Mouse (Mus musculus): Measurements from ENCODE around the gene Nectin1. TPM values are rescaled to one million over a fixed set of nuclear protein-coding genes. Genes with fewer than 3 reads are reported as not detected.
A peak's percentile ranks its signal among the peaks of the same experiment; 100 is the strongest.

Gene Nectin1
- 4.1 and 4.9 TPM in 2 replicates for polyA plus RNA-seq (2015; fragmentation: Nextera tagmentation; extraction: Ambion mirVana)

DNA sequence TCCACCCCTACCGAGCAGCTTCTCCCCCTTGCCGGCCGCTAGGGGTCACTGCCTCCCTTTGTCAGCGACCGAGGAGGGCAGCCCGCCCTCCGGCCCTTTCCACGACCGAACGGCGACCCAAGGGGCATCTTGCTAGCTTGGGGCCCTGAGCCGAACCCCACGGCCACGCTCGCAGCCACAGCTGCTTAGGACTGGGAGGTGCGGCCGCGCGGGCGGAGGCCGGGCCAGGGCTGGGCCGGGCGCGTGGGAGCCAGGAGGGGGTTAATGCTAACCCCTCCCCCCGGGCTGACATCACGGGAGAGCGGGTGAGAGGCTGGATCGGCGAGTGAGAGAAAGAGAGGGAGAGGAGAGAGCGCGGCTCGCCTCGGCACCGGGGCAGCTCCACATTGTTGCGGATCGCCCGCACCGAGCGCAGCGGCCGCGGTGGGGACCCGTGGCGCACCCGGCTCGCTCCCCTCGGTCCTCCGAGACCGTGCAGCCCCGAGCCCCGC is at the start of gene Nectin1:
Gene Nectin1 (plus strand): TSS at position 338 of the 491 bp plus-strand sequence.
- H3K36me3 ChIP-seq = no peaks in the 10 kb centered on the region
- peak within 1 kb of the TSS; percentile 74 for H3K4me3 ChIP-seq (replicated peaks)
- under 1% methylated on average over 48 of the region's 51 CpGs for WGBS
- peak within 1 kb of the TSS; percentile 95 for H3K27ac ChIP-seq
- H3K4me2 ChIP-seq = peak within 1 kb of the TSS; percentile 95
- peaks cover 36% of the 10 kb centered on the region for H3K4me1 ChIP-seq
- no peaks in the 10 kb centered on the region for H3K9me3 ChIP-seq (replicated peaks)
- peak; percentile 87 for ATAC-seq (replicated peaks; ENCODE audit: low FRiP score)
- peaks cover 36% of the 10 kb centered on the region for H3K27me3 ChIP-seq
- H3K9ac ChIP-seq = peak within 1 kb of the TSS; percentile 80

DNA sequence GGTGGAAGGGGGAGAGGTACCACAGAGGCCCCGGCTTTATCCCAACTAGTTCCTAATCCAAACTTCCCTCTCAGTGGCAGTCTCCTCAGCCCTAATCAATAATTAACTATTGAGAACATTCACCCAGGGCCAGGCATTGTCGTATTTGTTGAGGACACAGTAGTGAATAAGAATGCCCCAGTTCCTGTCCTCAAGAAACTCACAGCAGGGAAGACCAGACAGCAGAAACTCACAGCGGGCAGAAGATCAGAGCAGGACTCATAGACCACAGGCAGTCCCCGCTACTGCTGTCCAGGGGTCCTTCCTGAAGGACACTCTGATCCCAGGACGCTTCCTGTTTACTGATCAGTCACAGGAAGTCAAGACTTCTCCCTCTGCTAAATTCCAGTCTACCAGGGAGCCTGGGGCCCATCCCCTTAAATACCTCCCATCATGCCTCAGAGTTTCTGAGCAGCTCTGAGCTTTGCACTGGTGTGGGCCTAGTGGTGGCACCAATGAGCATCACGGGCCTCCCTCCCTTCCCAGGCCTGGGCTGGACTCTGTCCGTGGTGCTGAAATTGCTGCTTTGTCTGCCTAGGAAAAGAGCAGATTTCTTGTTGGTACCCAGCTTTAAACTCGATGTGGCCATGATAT is 45.6 kb upstream of the Nectin1 start:
- Histone ChIP-seq H3K9ac (no peak overlapping the region), H3K9me3 (replicated peaks) (no peaks in the 10 kb centered on the region), H3K36me3 (no peaks in the 10 kb centered on the region), H3K4me3 (replicated peaks) (no peak overlapping the region), H3K27ac (no peak overlapping the region), H3K27me3 (no peaks in the 10 kb centered on the region), H3K4me2 (0 out of 2 replicates have a peak overlapping the region, but pooled peaks have one; percentile 14), H3K4me1 (peaks cover 12% of the 10 kb centered on the region; the same call in 1 of the 2 replicates)
- 17% methylated on average over 8 of the region's 8 CpGs for WGBS
- no peak; the same call in 1 of the 2 replicates for ATAC-seq (replicated peaks; ENCODE audit: low FRiP score)

DNA sequence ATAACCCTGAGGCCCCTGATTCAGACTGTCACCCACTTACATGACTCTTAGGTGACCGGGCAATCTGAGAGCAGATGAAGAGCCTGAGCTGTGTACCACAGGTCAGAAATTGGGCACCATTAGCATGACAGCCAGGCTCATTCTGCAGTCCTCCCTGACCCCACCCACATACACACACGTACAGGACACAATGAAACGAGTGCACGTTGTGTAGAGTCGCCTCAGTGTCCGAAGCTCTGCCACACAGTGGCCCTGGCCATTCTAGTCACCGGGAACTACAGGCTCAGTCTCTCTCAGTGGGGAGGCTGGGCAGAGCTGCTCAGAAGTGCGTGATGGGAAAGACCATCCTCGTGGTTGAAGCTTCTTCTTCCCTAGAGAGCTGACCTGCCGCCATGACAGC is 44.9 kb upstream of the Nectin1 start:
- ATAC-seq (replicated peaks; ENCODE audit: low FRiP score) = no peak
- Histone ChIP-seq H3K4me2 (no peak overlapping the region), H3K4me1 (peaks cover 12% of the 10 kb centered on the region; the same call in 1 of the 2 replicates), H3K36me3 (no peaks in the 10 kb centered on the region), H3K9ac (no peak overlapping the region), H3K9me3 (replicated peaks) (no peaks in the 10 kb centered on the region), H3K27me3 (no peaks in the 10 kb centered on the region), H3K4me3 (replicated peaks) (no peak overlapping the region), H3K27ac (no peak overlapping the region)
- 83% methylated on average over 10 of the region's 10 CpGs for WGBS

DNA sequence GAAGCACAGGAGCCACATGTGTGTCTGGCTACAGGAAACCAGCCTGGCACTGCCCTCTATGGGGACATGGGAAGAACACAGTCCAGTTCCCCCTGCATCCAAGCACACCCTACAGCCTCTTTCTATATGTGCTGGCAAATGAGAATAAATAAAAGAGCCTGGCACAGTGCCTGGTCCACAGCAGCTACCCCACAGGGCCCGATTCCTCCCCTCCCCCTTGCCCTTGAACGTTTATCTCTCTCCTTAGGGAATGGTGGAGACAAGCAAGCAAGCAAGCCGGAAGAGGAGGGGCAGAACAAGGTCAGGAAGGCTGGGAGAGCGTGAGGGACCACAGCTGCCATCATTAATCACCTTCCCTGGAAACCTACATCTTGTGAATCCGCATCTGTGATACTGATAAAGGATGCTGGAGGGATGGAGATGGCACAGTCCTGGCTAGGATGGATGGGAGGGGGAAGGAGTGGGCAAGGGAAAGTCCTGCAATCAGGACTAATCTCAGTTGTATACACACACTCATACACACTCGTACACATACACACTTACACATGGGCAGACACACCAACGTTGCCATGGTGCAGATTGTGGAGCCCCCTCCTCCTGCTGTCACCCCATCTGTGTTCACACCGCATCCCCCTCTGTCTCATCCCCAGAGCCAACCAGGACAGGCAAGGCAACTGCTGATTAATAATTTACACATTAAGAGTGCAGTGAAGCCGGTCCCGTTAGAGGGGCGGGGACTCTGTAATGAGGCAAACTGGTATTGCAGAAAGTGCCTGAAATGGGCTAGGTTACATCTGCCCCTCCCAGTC is 44.2 kb upstream of the Nectin1 start:
- Histone ChIP-seq H3K4me1 (peaks cover 12% of the 10 kb centered on the region; the same call in 1 of the 2 replicates), H3K27ac (no peak overlapping the region), H3K4me3 (replicated peaks) (no peak overlapping the region), H3K9me3 (replicated peaks) (no peaks in the 10 kb centered on the region), H3K9ac (no peak overlapping the region), H3K4me2 (no peak overlapping the region), H3K36me3 (no peaks in the 10 kb centered on the region), H3K27me3 (no peaks in the 10 kb centered on the region)
- WGBS = 59% methylated on average over 11 of the region's 11 CpGs
- no peak for ATAC-seq (replicated peaks; ENCODE audit: low FRiP score)

DNA sequence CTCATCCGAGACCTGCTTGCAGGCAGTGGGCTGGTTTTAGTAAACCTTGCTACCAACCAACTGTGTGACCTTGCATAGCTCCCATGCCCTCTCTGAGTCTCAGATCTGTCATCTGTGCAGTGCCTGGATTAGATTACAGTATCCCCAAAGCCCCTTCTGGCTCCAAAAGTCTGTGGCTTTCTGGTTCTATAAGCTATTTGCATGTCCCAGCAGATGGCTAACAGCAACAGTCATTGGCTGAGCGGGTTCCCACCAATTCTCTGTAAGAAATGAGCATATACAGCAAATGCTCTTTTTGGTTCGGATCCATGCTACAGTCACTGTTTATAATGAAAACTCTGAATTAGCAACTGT is 43.6 kb upstream of the Nectin1 start:
- H3K27ac ChIP-seq = no peak overlapping the region
- no peaks in the 10 kb centered on the region for H3K9me3 ChIP-seq (replicated peaks)
- no peak for ATAC-seq (replicated peaks; ENCODE audit: low FRiP score)
- WGBS = 68% methylated on average over 3 of the region's 3 CpGs
- no peak overlapping the region for H3K4me3 ChIP-seq (replicated peaks)
- no peak overlapping the region for H3K9ac ChIP-seq
- H3K27me3 ChIP-seq = no peaks in the 10 kb centered on the region
- no peaks in the 10 kb centered on the region for H3K36me3 ChIP-seq
- peaks cover 12% of the 10 kb centered on the region; the same call in 1 of the 2 replicates for H3K4me1 ChIP-seq
- no peak overlapping the region for H3K4me2 ChIP-seq

DNA sequence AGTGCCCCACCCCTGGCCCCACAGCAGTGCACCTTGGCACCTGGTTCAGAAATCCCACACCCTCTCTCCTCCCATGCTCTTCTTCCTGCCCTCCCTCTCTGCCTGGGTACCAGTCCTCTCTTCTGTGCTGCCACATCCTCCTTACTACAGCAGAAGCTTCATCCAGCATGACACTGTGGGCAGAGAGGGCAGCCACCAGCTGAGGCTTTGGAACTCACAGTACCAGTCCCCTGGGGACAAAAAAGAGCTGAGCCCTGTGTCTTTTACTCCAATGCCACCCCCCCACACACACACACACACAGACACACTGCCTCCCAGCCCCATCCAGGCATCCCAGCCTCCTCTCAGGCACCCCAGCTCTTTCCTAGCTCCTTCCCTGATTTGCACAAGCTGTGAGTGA is 42.0 kb upstream of the Nectin1 start:
- Histone ChIP-seq H3K36me3 (no peaks in the 10 kb centered on the region), H3K4me1 (peaks cover 12% of the 10 kb centered on the region; the same call in 1 of the 2 replicates), H3K27ac (no peak overlapping the region), H3K4me3 (replicated peaks) (no peak overlapping the region), H3K9ac (no peak overlapping the region), H3K27me3 (no peaks in the 10 kb centered on the region), H3K4me2 (no peak overlapping the region), H3K9me3 (replicated peaks) (no peaks in the 10 kb centered on the region)
- ATAC-seq (replicated peaks; ENCODE audit: low FRiP score) = no peak

DNA sequence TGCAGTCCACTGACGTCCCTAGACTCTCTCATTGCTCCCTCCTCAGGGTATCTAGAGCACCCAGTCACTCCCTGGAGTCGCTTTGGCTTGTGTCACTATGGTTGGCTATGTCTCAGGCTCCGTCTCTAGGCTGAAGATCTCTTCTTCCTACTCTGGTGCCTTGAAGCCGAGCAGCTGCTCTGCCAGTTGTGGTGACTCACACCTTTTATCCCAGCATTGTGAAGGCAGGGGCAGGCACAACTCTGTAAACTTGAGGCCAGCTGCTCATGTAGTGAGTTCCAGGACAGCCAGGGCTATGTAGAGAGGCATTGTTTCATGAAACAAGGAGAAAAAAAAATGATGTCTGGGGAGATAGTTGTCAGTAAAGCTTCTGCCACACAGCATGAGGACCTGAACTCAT is 36.2 kb upstream of the Nectin1 start:
- H3K4me3 ChIP-seq (replicated peaks) = no peak overlapping the region
- H3K27ac ChIP-seq = no peak overlapping the region
- H3K27me3 ChIP-seq = no peaks in the 10 kb centered on the region
- 63% methylated on average over 4 of the region's 4 CpGs for WGBS
- H3K4me1 ChIP-seq = no peaks in the 10 kb centered on the region
- H3K9me3 ChIP-seq (replicated peaks) = no peaks in the 10 kb centered on the region
- H3K9ac ChIP-seq = no peak overlapping the region
- no peaks in the 10 kb centered on the region for H3K36me3 ChIP-seq
- no peak for ATAC-seq (replicated peaks; ENCODE audit: low FRiP score)
- no peak overlapping the region for H3K4me2 ChIP-seq

DNA sequence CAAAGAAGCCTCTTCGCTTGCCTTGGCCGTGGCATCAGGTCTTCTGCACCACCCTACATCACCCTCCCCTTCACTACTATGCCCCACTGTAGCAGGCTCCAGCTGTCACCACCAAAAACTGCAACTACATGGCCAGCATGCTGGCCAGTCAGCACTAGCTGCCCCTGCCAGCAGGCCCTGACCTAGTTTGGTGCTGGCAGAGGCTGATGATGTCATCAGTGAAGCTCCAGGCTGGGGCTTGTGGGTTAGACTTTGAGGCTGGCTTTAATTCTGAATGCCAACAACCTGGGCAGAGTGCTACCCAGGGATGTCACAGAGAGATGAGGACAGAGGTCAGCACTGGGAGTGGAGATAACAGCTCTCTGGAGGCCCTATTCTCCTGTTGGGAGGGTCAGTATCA is 35.1 kb upstream of the Nectin1 start:
- Histone ChIP-seq H3K4me1 (no peaks in the 10 kb centered on the region), H3K27me3 (no peaks in the 10 kb centered on the region), H3K9me3 (replicated peaks) (no peaks in the 10 kb centered on the region), H3K4me3 (replicated peaks) (no peak overlapping the region), H3K36me3 (no peaks in the 10 kb centered on the region), H3K9ac (no peak overlapping the region), H3K4me2 (no peak overlapping the region), H3K27ac (no peak overlapping the region)
- no peak for ATAC-seq (replicated peaks; ENCODE audit: low FRiP score)
- 96% methylated on average over 2 of the region's 2 CpGs for WGBS

DNA sequence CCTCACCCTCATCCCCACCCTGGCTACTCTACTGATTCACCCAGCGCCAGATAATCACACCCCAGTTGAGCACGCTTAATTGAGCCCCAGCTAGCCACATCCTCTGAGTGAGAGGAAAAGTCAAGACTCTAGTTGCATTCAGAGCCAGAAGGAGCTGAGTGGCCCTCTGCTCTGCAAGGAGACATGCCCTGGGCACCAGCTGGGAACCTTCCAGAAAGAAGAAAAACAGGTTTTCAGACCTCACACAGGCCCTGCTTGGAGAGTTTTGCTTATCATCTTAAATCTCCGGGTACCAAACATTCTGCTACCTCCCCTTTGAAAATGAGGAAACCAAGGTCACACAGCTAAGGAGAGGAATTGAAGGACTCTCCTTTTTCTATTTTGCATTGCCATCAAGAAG is 30.4 kb upstream of the Nectin1 start:
- ATAC-seq (replicated peaks; ENCODE audit: low FRiP score) = no peak
- H3K4me3 ChIP-seq (replicated peaks) = no peak overlapping the region
- 0 out of 2 replicates have a peak, but pooled peaks cover 7% of the 10 kb centered on the region for H3K27me3 ChIP-seq
- no peaks in the 10 kb centered on the region for H3K9me3 ChIP-seq (replicated peaks)
- no peaks in the 10 kb centered on the region for H3K36me3 ChIP-seq
- no peak overlapping the region for H3K27ac ChIP-seq
- WGBS = 50% methylated on average over 3 of the region's 3 CpGs
- H3K4me1 ChIP-seq = no peaks in the 10 kb centered on the region
- no peak overlapping the region for H3K9ac ChIP-seq
- no peak overlapping the region for H3K4me2 ChIP-seq

DNA sequence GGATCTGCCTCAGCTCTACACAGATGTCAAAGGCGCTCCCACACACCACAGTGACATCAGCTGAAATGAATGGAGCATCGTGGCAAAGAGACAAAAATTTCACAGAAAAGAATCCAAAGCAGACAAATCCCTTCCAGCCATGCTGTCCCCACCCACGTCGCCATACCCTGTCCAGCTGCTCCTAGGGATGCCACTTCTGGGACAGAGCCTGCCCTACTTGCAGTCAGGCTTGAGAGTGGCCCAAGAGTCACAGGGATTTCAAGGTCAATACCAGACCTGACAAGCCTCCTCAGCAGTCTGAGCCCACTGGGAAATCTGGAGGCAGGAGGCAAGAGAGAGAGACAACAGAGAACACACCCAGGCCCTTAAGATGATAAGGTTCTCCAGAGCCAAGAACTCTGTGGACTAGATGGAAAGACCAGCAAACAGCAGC is 24.4 kb upstream of the Nectin1 start:
- Histone ChIP-seq H3K4me2 (no peak overlapping the region), H3K4me1 (no peaks in the 10 kb centered on the region), H3K27me3 (0 out of 2 replicates have a peak, but pooled peaks cover 7% of the 10 kb centered on the region), H3K9me3 (replicated peaks) (no peaks in the 10 kb centered on the region), H3K4me3 (replicated peaks) (no peak overlapping the region), H3K9ac (no peak overlapping the region), H3K27ac (no peak overlapping the region), H3K36me3 (no peaks in the 10 kb centered on the region)
- ATAC-seq (replicated peaks; ENCODE audit: low FRiP score) = no peak
- 71% methylated on average over 4 of the region's 4 CpGs for WGBS

DNA sequence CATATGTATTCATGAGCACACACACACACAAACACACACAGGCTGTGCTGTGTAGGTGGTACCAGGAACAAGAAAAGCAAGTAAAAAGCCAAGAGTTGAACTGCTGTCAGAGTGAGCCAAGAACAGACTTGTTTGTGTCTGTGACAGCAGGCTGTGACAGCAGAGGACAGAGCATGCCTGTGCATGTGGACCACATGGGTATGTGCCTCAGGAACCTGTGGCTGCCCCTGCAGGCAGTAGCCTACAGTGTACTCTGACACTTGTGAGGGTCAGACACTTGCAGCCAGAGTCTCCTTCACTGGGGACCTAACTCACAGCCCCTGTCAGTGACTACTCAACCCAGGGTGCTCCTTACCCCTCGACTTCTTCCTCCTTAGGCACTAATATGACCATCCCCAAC is 23.7 kb upstream of the Nectin1 start:
- Histone ChIP-seq H3K27me3 (peaks cover 10% of the 10 kb centered on the region; the same call in 1 of the 2 replicates), H3K9me3 (replicated peaks) (no peaks in the 10 kb centered on the region), H3K4me2 (no peak overlapping the region), H3K36me3 (no peaks in the 10 kb centered on the region), H3K27ac (no peak overlapping the region), H3K4me1 (no peaks in the 10 kb centered on the region), H3K9ac (no peak overlapping the region), H3K4me3 (replicated peaks) (no peak overlapping the region)
- WGBS = 87% methylated on average over 1 of the region's 1 CpGs
- ATAC-seq (replicated peaks; ENCODE audit: low FRiP score) = no peak

DNA sequence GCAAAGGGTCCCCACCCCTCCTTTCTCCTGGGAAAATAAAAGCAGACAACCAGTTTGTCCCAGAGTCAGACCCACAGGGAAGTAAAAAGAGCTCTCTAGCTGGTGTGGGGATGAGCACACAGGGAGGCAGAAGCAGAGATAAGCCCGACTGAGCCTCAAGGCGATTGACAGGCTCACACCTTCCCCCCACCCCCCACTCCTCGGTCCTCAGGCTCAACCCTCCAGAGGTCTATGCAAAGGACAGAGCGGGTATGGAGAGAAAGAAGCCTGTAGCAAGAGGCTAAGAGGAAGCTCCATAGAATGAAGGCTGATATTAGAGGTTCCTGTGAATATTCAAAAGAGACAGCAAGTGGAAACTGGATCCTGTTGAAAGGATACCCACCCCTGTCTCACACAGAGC is 19.7 kb upstream of the Nectin1 start:
- Histone ChIP-seq H3K4me1 (peaks cover 10% of the 10 kb centered on the region; the same call in 1 of the 2 replicates), H3K4me3 (replicated peaks) (no peak overlapping the region), H3K27ac (no peak overlapping the region), H3K4me2 (no peak overlapping the region), H3K36me3 (no peaks in the 10 kb centered on the region), H3K9me3 (replicated peaks) (no peaks in the 10 kb centered on the region), H3K27me3 (peaks cover 21% of the 10 kb centered on the region), H3K9ac (no peak overlapping the region)
- 27% methylated on average over 4 of the region's 4 CpGs for WGBS
- no peak for ATAC-seq (replicated peaks; ENCODE audit: low FRiP score)

Measured in kidney, embryonic 15.5 days (tissue).